ENCODE assay signal across 8 mouse cellular contexts in genomic region chr10:127069281-127070189, GRCm38 (mm10). TPM values are rescaled to one million over a fixed set of nuclear protein-coding genes. Genes with fewer than 3 reads are reported as not detected.
DNase-seq lines count a peak whose midpoint lies in the region; ATAC-seq and TF ChIP-seq lines count a peak whose summit lies in the region.

No protein-coding gene starts in this region.

- no peaks in the 10 kb centered on the region for H3K27me3 ChIP-seq in kidney, embryonic 16.5 days (ENCODE audit: insufficient read depth, low read length)
- H3K27me3 ChIP-seq in MEL (ENCODE audit: control insufficient read depth in 1 of 2, insufficient read depth in 2 of 2, low read length in 2 of 2), result no peaks in the 10 kb centered on the region
- no peaks in the 10 kb centered on the region for H3K27me3 ChIP-seq in embryonic facial prominence, embryonic 14.5 days (replicated peaks; ENCODE audit: control insufficient read depth, insufficient read depth, low read length)
- H3K27me3 ChIP-seq in limb, embryonic 12.5 days, result no peaks in the 10 kb centered on the region; the same call in 1 of the 2 replicates
- no peaks in the 10 kb centered on the region for H3K27me3 ChIP-seq in neural tube, embryonic 15.5 days (replicated peaks)

- TF ChIP-seq RAD21 in MEL (IDR thresholded peaks at IDR 0.05; ENCODE audit: low read depth, low read length), result no peak

- H3K4me2 ChIP-seq in kidney, embryonic 16.5 days (replicated peaks; ENCODE audit: low read depth, low read length), result peak overlapping the region; percentile 82
- H3K4me2 ChIP-seq in embryonic facial prominence, embryonic 14.5 days (ENCODE audit: low read depth, low read length), result peak overlapping the region; percentile 76
- peak overlapping the region; percentile 83 for H3K4me2 ChIP-seq in limb, embryonic 12.5 days
- peak overlapping the region; percentile 91 for H3K4me2 ChIP-seq in neural tube, embryonic 15.5 days

- H3K4me3 ChIP-seq in kidney, embryonic 16.5 days (ENCODE audit: low read length), result peak overlapping the region; percentile 75
- H3K4me3 ChIP-seq in MEL (ENCODE audit: control insufficient read depth in 1 of 2, insufficient read depth in 1 of 2, low read depth in 2 of 2, low read length in 2 of 2), result peak overlapping the region; percentile 89 to 93
- H3K4me3 ChIP-seq in embryonic facial prominence, embryonic 14.5 days (ENCODE audit: low read depth, low read length), result peak overlapping the region; percentile 62
- peak overlapping the region; percentile 64 for H3K4me3 ChIP-seq in limb, embryonic 12.5 days (replicated peaks)
- peak overlapping the region; percentile 68 for H3K4me3 ChIP-seq in neural tube, embryonic 15.5 days (replicated peaks)

- WGBS in kidney, embryonic 16.5 days, result 5% methylated on average over 30 of the region's 30 CpGs
- 7% methylated on average over 30 of the region's 30 CpGs for WGBS in embryonic facial prominence, embryonic 14.5 days
- WGBS in limb, embryonic 12.5 days, result 10% methylated on average over 30 of the region's 30 CpGs
- WGBS in neural tube, embryonic 15.5 days, result 8% methylated on average over 30 of the region's 30 CpGs

- peaks cover 25% of the 10 kb centered on the region for H3K79me2 ChIP-seq in MEL (ENCODE audit: control insufficient read depth, insufficient read depth, low read length, poor library complexity)

- peaks cover 30% of the 10 kb centered on the region for H3K4me1 ChIP-seq in kidney, embryonic 16.5 days (ENCODE audit: insufficient read depth, low read length)
- H3K4me1 ChIP-seq in MEL (ENCODE audit: control insufficient read depth in 1 of 2, insufficient read depth in 2 of 2, low read length in 2 of 2), result peaks cover 3 to 17% of the 10 kb centered on the region in 2 experiments
- peaks cover 22% of the 10 kb centered on the region for H3K4me1 ChIP-seq in embryonic facial prominence, embryonic 14.5 days (ENCODE audit: control insufficient read depth, insufficient read depth, low read length)
- H3K4me1 ChIP-seq in limb, embryonic 12.5 days (replicated peaks), result peaks cover 35% of the 10 kb centered on the region
- peaks cover 44% of the 10 kb centered on the region for H3K4me1 ChIP-seq in neural tube, embryonic 15.5 days

- TF ChIP-seq POLR2A in MEL (IDR thresholded peaks at IDR 0.05; ENCODE audit: control insufficient read depth in 1 of 2, insufficient read depth in 1 of 2, low read depth in 1 of 2, low read length in 2 of 2, poor library complexity in 1 of 2), result peak in 1 of 2 experiments; percentile 17; a peak in 1 of 4 replicates

- TF ChIP-seq EP300 in MEL (IDR thresholded peaks at IDR 0.05; ENCODE audit: low read depth in 1 of 2, low read length in 2 of 2), result no peak

- no peaks in the 10 kb centered on the region for H3K9me3 ChIP-seq in kidney, embryonic 16.5 days (ENCODE audit: low read length)
- H3K9me3 ChIP-seq in MEL (replicated peaks; ENCODE audit: insufficient read depth, low read length), result no peaks in the 10 kb centered on the region
- no peaks in the 10 kb centered on the region for H3K9me3 ChIP-seq in embryonic facial prominence, embryonic 14.5 days (ENCODE audit: control insufficient read depth, low read length)
- no peaks in the 10 kb centered on the region for H3K9me3 ChIP-seq in limb, embryonic 12.5 days
- H3K9me3 ChIP-seq in neural tube, embryonic 15.5 days (replicated peaks), result no peaks in the 10 kb centered on the region

- H3K36me3 ChIP-seq in kidney, embryonic 16.5 days (ENCODE audit: insufficient read depth, low read length), result peaks cover 37% of the 10 kb centered on the region
- peaks cover 14 to 34% of the 10 kb centered on the region in 2 experiments for H3K36me3 ChIP-seq in MEL (ENCODE audit: control insufficient read depth in 1 of 2, insufficient read depth in 2 of 2, low read length in 2 of 2)
- H3K36me3 ChIP-seq in embryonic facial prominence, embryonic 14.5 days (ENCODE audit: control insufficient read depth, insufficient read depth, low read length), result peaks cover 44% of the 10 kb centered on the region
- peaks cover 44% of the 10 kb centered on the region for H3K36me3 ChIP-seq in limb, embryonic 12.5 days
- H3K36me3 ChIP-seq in neural tube, embryonic 15.5 days, result peaks cover 44% of the 10 kb centered on the region

- DNase-seq in kidney, postnatal 36 days, result no peak
- DNase-seq in MEL (ENCODE audit: low read depth, low spot score), result peak; percentile 69
- DNase-seq in embryonic facial prominence, embryonic 14.5 days (ENCODE audit: low spot score), result peak; percentile 87
- DNase-seq in spleen, postnatal 4 days (ENCODE audit: low spot score in 2 of 2), result no peak
- no peak for DNase-seq in left cerebral cortex, adult 9 months (ENCODE audit: low spot score in 2 of 2)

- peak overlapping the region; percentile 82 for H3K9ac ChIP-seq in kidney, embryonic 16.5 days (replicated peaks; ENCODE audit: low read length)
- H3K9ac ChIP-seq in MEL (ENCODE audit: control insufficient read depth, low read depth, low read length, poor library complexity, severe bottlenecking), result peak overlapping the region; percentile 90
- H3K9ac ChIP-seq in embryonic facial prominence, embryonic 14.5 days (ENCODE audit: low read depth, low read length), result peak overlapping the region; percentile 73
- peak overlapping the region; percentile 63 for H3K9ac ChIP-seq in limb, embryonic 12.5 days (replicated peaks)
- peak overlapping the region; percentile 62 for H3K9ac ChIP-seq in neural tube, embryonic 15.5 days (replicated peaks)

- peak; percentile 64 for ATAC-seq in kidney, embryonic 16.5 days (ENCODE audit: low FRiP score, low TSS enrichment)
- ATAC-seq in embryonic facial prominence, embryonic 14.5 days (ENCODE audit: low read depth), result peak; percentile 70
- ATAC-seq in limb, embryonic 12.5 days (ENCODE audit: insufficient number of reproducible peaks, insufficient read depth, low FRiP score, low TSS enrichment, low read depth), result peak; percentile 54
- ATAC-seq in neural tube, embryonic 15.5 days (ENCODE audit: low FRiP score), result peak; percentile 88

- peak overlapping the region; percentile 96 for H3K27ac ChIP-seq in kidney, embryonic 16.5 days (ENCODE audit: low read length)
- H3K27ac ChIP-seq in MEL (ENCODE audit: control insufficient read depth, low read depth, low read length), result peak overlapping the region; percentile 80
- H3K27ac ChIP-seq in embryonic facial prominence, embryonic 14.5 days (replicated peaks; ENCODE audit: low read depth, low read length), result peak overlapping the region; percentile 91
- peak overlapping the region; percentile 90 for H3K27ac ChIP-seq in limb, embryonic 12.5 days
- peak overlapping the region; percentile 97 for H3K27ac ChIP-seq in neural tube, embryonic 15.5 days (replicated peaks)

- TF ChIP-seq CTCF in MEL (IDR thresholded peaks at IDR 0.05 in 2 of 3, conservative IDR thresholded peaks at IDR 0.05 in 1 of 3; ENCODE audit: control insufficient read depth in 1 of 3, insufficient read depth in 1 of 3, low read depth in 2 of 3, low read length in 3 of 3, poor library complexity in 1 of 3, severe bottlenecking in 1 of 3), result no peak

RNA-seq across cellular contexts. Expression of gene Tspan31, which starts 0.5 kb away (rescaled TPM):
- polyA plus RNA-seq in kidney, embryonic 16.5 days (2015; fragmentation: Nextera tagmentation; extraction: Ambion mirVana), result 205 and 208 TPM in 2 replicates
- total RNA-seq in MEL (2012; rRNA removed), result 49.7 and 57.2 TPM in 2 replicates
- 10 to 100 TPM in 1 of 2 experiments, not detected in 1; 63.1 TPM for polyA plus RNA-seq in MEL (2012; ENCODE audit: insufficient read depth in 1 of 2, insufficient read length in 2 of 2, low read depth in 1 of 2, low replicate concordance in 2 of 2, missing spikeins in 1 of 2)
- 51.8 and 53.6 TPM in 2 replicates for polyA plus RNA-seq in embryonic facial prominence, embryonic 14.5 days (2014; fragmentation: Nextera tagmentation; extraction: Ambion mirVana)
- 171 and 172 TPM in 2 replicates for polyA plus RNA-seq in limb, embryonic 12.5 days (2016; fragmentation: Nextera tagmentation; extraction: Ambion mirVana)
- polyA plus RNA-seq in neural tube, embryonic 15.5 days (2015; fragmentation: Nextera tagmentation; extraction: Ambion mirVana), result 108 and 123 TPM in 2 replicates

RNA-seq across cellular contexts. Expression of gene Agap2, which starts 5.5 kb away (rescaled TPM):
- polyA plus RNA-seq in kidney, embryonic 16.5 days (2015; fragmentation: Nextera tagmentation; extraction: Ambion mirVana), result 0.04 and 0.09 TPM in 2 replicates
- 0.03 and 0.04 TPM in 2 replicates for total RNA-seq in MEL (2012; rRNA removed)
- under 1 TPM in 1 of 2 experiments, not detected in 1; 0.46 TPM for polyA plus RNA-seq in MEL (2012; ENCODE audit: insufficient read depth in 1 of 2, insufficient read length in 2 of 2, low read depth in 1 of 2, low replicate concordance in 2 of 2, missing spikeins in 1 of 2)
- polyA plus RNA-seq in embryonic facial prominence, embryonic 14.5 days (2014; fragmentation: Nextera tagmentation; extraction: Ambion mirVana), result 0.45 and 0.72 TPM in 2 replicates
- polyA plus RNA-seq in limb, embryonic 12.5 days (2016; fragmentation: Nextera tagmentation; extraction: Ambion mirVana), result 0.38 TPM in 1 of 2 replicates, not detected in the other
- 4.6 and 5.3 TPM in 2 replicates for polyA plus RNA-seq in neural tube, embryonic 15.5 days (2015; fragmentation: Nextera tagmentation; extraction: Ambion mirVana)

RNA-seq across cellular contexts. Expression of gene Cdk4, which starts 6.2 kb away (rescaled TPM):
- 1,871 and 1,917 TPM in 2 replicates for polyA plus RNA-seq in kidney, embryonic 16.5 days (2015; fragmentation: Nextera tagmentation; extraction: Ambion mirVana)
- 362 and 443 TPM in 2 replicates for total RNA-seq in MEL (2012; rRNA removed)
- polyA plus RNA-seq in MEL (2012; ENCODE audit: insufficient read depth in 1 of 2, insufficient read length in 2 of 2, low read depth in 1 of 2, low replicate concordance in 2 of 2, missing spikeins in 1 of 2), result 1,000 to 10,000 TPM in 1 of 2 experiments, 100 to 1,000 TPM in 1; 843 to 1,325 TPM
- polyA plus RNA-seq in embryonic facial prominence, embryonic 14.5 days (2014; fragmentation: Nextera tagmentation; extraction: Ambion mirVana), result 1,371 and 1,625 TPM in 2 replicates
- polyA plus RNA-seq in limb, embryonic 12.5 days (2016; fragmentation: Nextera tagmentation; extraction: Ambion mirVana), result 2,363 and 2,376 TPM in 2 replicates
- polyA plus RNA-seq in neural tube, embryonic 15.5 days (2015; fragmentation: Nextera tagmentation; extraction: Ambion mirVana), result 551 and 796 TPM in 2 replicates

RNA-seq across cellular contexts. Expression of gene March9, which starts 9.6 kb away (rescaled TPM):
- polyA plus RNA-seq in kidney, embryonic 16.5 days (2015; fragmentation: Nextera tagmentation; extraction: Ambion mirVana), result 1.2 and 1.4 TPM in 2 replicates
- 2.1 and 2.3 TPM in 2 replicates for total RNA-seq in MEL (2012; rRNA removed)
- polyA plus RNA-seq in MEL (2012; ENCODE audit: insufficient read depth in 1 of 2, insufficient read length in 2 of 2, low read depth in 1 of 2, low replicate concordance in 2 of 2, missing spikeins in 1 of 2), result 1 to 10 TPM in 1 of 2 experiments, not detected in 1; 5.2 TPM
- 1.5 and 2.0 TPM in 2 replicates for polyA plus RNA-seq in embryonic facial prominence, embryonic 14.5 days (2014; fragmentation: Nextera tagmentation; extraction: Ambion mirVana)
- 1.5 and 1.9 TPM in 2 replicates for polyA plus RNA-seq in limb, embryonic 12.5 days (2016; fragmentation: Nextera tagmentation; extraction: Ambion mirVana)
- polyA plus RNA-seq in neural tube, embryonic 15.5 days (2015; fragmentation: Nextera tagmentation; extraction: Ambion mirVana), result 5.9 and 7.4 TPM in 2 replicates

RNA-seq across cellular contexts. Expression of gene Cyp27b1, which starts 21.5 kb away (rescaled TPM):
- 32.6 and 53.8 TPM in 2 replicates for polyA plus RNA-seq in kidney, embryonic 16.5 days (2015; fragmentation: Nextera tagmentation; extraction: Ambion mirVana)
- total RNA-seq in MEL (2012; rRNA removed), result 0.23 TPM in 2 replicates
- polyA plus RNA-seq in MEL (2012; ENCODE audit: insufficient read depth in 1 of 2, insufficient read length in 2 of 2, low read depth in 1 of 2, low replicate concordance in 2 of 2, missing spikeins in 1 of 2), result under 1 TPM in 1 of 2 experiments, not detected in 1; 0.93 TPM
- 0.13 and 0.29 TPM in 2 replicates for polyA plus RNA-seq in embryonic facial prominence, embryonic 14.5 days (2014; fragmentation: Nextera tagmentation; extraction: Ambion mirVana)
- 0.16 TPM in 1 of 2 replicates, not detected in the other for polyA plus RNA-seq in limb, embryonic 12.5 days (2016; fragmentation: Nextera tagmentation; extraction: Ambion mirVana)
- polyA plus RNA-seq in neural tube, embryonic 15.5 days (2015; fragmentation: Nextera tagmentation; extraction: Ambion mirVana), result 0.11 and 0.14 TPM in 2 replicates

Comparison
In these comparisons a context has a peak if more than half of its experiments do, and no peak if none do; other contexts are left out.
1. DNase-seq: peak in MEL (single experiment) and embryonic facial prominence, embryonic 14.5 days (single experiment); none in kidney, postnatal 36 days (0 of 2), spleen, postnatal 4 days (0 of 2) and left cerebral cortex, adult 9 months (0 of 2).
2. Peak in every context shown above with its lines, with median percentiles within 50 percentile points of each other: ATAC-seq, H3K27ac ChIP-seq, H3K4me2 ChIP-seq, H3K4me3 ChIP-seq and H3K9ac ChIP-seq.